Mouse (Mus musculus): ENCODE measurements around the gene Npas4. TPM values are rescaled to one million over a fixed set of nuclear protein-coding genes. Genes with fewer than 3 reads are reported as not detected.
"Not testable (repeated sequence)": the region's sequence is repeated elsewhere in the genome, so short reads cannot be mapped to it uniquely, and the experiment has no call there.

The Npas4 gene
- polyA plus RNA-seq, 1 experiment: 0.93 TPM

GRCm38 (mm10) chr19:5021416-5021815 is 31.3 kb upstream of the Npas4 start:
- no peak for DNase-seq
- Histone ChIP-seq H3K4me1 (ENCODE audit: control insufficient read depth, insufficient read depth, low read length) (0 out of 2 replicates have a peak, but pooled peaks cover 2% of the 10 kb centered on the region), H3K4me3 (replicated peaks; ENCODE audit: extremely low read depth, low read depth, low read length) (no peak overlapping the region)
- 78% methylated on average over 2 of the region's 2 CpGs for WGBS
- TF ChIP-seq POLR2A (IDR thresholded peaks at IDR 0.05; ENCODE audit: borderline replicate concordance, extremely low read depth, low read depth, low read length) (no peak), CTCF (IDR thresholded peaks at IDR 0.05; ENCODE audit: insufficient read depth, low read length) (no peak)

DNA sequence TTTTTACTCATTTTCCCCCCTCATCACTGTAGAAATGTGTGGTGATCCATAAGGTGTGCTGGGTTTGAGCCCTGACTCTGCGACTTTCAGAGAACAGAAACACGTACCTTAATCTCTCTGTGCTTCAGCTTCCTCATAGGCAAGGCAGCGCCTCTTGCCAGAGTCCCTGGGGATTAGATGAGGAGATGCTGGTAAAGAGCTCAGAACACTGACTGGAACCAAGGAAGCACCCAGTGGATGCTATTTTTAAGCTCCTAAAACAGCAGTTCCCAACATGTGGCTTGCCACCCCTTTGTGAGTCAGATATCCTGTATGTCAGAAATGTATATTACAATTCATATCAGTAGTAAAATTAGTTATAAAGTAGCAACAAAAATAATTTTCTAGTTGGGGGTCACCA is 28.1 kb upstream of the Npas4 start:
- Histone ChIP-seq H3K4me3 (replicated peaks; ENCODE audit: extremely low read depth, low read depth, low read length) (no peak overlapping the region), H3K4me1 (ENCODE audit: control insufficient read depth, insufficient read depth, low read length) (peaks cover 4% of the 10 kb centered on the region; the same call in 1 of the 2 replicates)
- TF ChIP-seq POLR2A (IDR thresholded peaks at IDR 0.05; ENCODE audit: borderline replicate concordance, extremely low read depth, low read depth, low read length): no peak
- TF ChIP-seq CTCF (IDR thresholded peaks at IDR 0.05; ENCODE audit: insufficient read depth, low read length): no peak
- 74% methylated on average over 3 of the region's 3 CpGs for WGBS
- DNase-seq: no peak

DNA sequence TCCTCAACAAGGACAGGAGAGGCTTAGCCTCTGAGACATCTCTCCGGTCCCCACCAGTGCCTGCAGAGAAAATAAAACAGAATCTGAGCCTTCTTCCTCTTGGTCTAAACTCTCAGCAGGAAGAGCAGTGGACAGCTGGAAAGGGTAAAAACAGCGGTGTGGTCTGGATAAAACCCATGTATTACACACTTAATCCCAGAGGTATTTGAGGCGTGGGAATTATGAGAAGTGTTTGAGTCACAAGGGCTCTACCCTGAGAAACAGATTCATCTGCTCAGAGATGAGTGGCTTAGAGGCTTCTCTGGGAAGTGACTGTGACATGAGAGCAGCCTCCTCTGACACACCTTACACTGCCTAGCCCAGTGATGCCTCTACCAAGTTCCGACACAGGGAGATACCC is 27.5 kb upstream of the Npas4 start:
- WGBS: 74% methylated on average over 4 of the region's 4 CpGs
- H3K4me3 ChIP-seq (replicated peaks; ENCODE audit: extremely low read depth, low read depth, low read length): no peak overlapping the region
- peaks cover 4% of the 10 kb centered on the region; the same call in 1 of the 2 replicates for H3K4me1 ChIP-seq (ENCODE audit: control insufficient read depth, insufficient read depth, low read length)
- DNase-seq: no peak
- no peak for TF ChIP-seq CTCF (IDR thresholded peaks at IDR 0.05; ENCODE audit: insufficient read depth, low read length)
- TF ChIP-seq POLR2A (IDR thresholded peaks at IDR 0.05; ENCODE audit: borderline replicate concordance, extremely low read depth, low read depth, low read length): no peak

DNA sequence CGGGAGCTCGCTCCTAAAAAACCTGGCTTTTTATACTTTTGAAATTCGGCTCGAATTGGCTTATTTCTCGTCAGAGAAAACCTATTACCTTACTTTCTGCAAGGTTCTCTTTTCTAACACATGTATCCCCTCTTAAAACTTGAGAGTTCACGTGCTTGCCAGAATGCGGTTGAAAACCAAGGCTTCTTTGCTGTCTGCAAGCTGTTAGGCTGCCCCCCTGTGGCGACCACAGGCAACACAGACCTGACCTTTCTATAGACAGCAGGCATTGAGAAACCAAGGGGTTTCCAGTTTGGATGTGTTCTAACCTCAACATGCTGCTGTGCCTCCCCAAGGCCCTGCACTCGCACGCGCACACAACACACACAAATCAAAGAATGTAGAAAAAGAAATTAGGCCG is 26.7 kb upstream of the Npas4 start:
- WGBS: 18% methylated on average over 12 of the region's 12 CpGs
- Histone ChIP-seq H3K4me3 (replicated peaks; ENCODE audit: extremely low read depth, low read depth, low read length) (no peak overlapping the region), H3K4me1 (ENCODE audit: control insufficient read depth, insufficient read depth, low read length) (peaks cover 4% of the 10 kb centered on the region; the same call in 1 of the 2 replicates)
- TF ChIP-seq CTCF (IDR thresholded peaks at IDR 0.05; ENCODE audit: insufficient read depth, low read length): peak; percentile 81
- TF ChIP-seq POLR2A (IDR thresholded peaks at IDR 0.05; ENCODE audit: borderline replicate concordance, extremely low read depth, low read depth, low read length): no peak
- DNase-seq: peak; percentile 63

GRCm38 (mm10) chr19:5016221-5016742 is 26.2 kb upstream of the Npas4 start:
- 25% methylated on average over 10 of the region's 10 CpGs for WGBS
- Histone ChIP-seq H3K4me3 (replicated peaks; ENCODE audit: extremely low read depth, low read depth, low read length) (no peak overlapping the region), H3K4me1 (ENCODE audit: control insufficient read depth, insufficient read depth, low read length) (peaks cover 4% of the 10 kb centered on the region; the same call in 1 of the 2 replicates)
- TF ChIP-seq POLR2A (IDR thresholded peaks at IDR 0.05; ENCODE audit: borderline replicate concordance, extremely low read depth, low read depth, low read length) (no peak), CTCF (IDR thresholded peaks at IDR 0.05; ENCODE audit: insufficient read depth, low read length) (no peak)
- DNase-seq: peak; percentile 42

DNA sequence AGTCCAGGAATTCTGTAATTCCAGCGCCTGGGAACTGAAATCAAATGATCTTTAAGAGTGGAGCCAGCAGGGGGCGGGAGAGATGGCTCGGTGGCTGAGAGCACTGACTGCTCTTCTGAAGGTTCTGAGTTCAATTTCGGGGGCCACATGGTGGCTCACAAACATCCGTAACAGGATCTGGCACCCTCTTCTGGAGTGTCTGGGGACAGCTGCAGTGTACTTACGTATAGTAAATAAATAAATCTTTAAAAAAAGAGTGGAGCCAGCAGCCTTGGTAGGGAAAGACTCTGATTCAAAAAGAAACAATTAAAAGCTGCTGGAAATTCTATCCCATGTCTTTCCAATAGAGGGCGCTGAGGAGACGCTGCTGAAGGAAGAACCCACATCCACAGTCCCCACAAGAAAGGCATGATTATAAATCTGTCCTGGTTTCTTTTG is 24.9 kb upstream of the Npas4 start:
- DNase-seq: peak; percentile 31
- 9% methylated on average over 8 of the region's 8 CpGs for WGBS
- H3K4me3 ChIP-seq (replicated peaks; ENCODE audit: extremely low read depth, low read depth, low read length): no peak overlapping the region

GRCm38 (mm10) chr19:5013138-5013537 is 23.0 kb upstream of the Npas4 start:
- no peak for DNase-seq
- Histone ChIP-seq H3K4me3 (replicated peaks; ENCODE audit: extremely low read depth, low read depth, low read length) (no peak overlapping the region), H3K4me1 (ENCODE audit: control insufficient read depth, insufficient read depth, low read length) (peaks cover 4% of the 10 kb centered on the region; the same call in 1 of the 2 replicates)
- no peak for TF ChIP-seq POLR2A (IDR thresholded peaks at IDR 0.05; ENCODE audit: borderline replicate concordance, extremely low read depth, low read depth, low read length)
- TF ChIP-seq CTCF (IDR thresholded peaks at IDR 0.05; ENCODE audit: insufficient read depth, low read length): no peak
- WGBS: 50% methylated on average over 8 of the region's 8 CpGs

More for the DNA sequence above, 24.9 kb upstream of the Npas4 start:
- peaks cover 4% of the 10 kb centered on the region; the same call in 1 of the 2 replicates for H3K4me1 ChIP-seq (ENCODE audit: control insufficient read depth, insufficient read depth, low read length)
- peak; percentile 40 for TF ChIP-seq CTCF (IDR thresholded peaks at IDR 0.05; ENCODE audit: insufficient read depth, low read length)
- TF ChIP-seq POLR2A (IDR thresholded peaks at IDR 0.05; ENCODE audit: borderline replicate concordance, extremely low read depth, low read depth, low read length): no peak

GRCm38 (mm10) chr19:5004925-5005324 is 14.8 kb upstream of the Npas4 start:
- WGBS: 55% methylated on average over 4 of the region's 4 CpGs
- no peak for DNase-seq
- no peak overlapping the region for H3K4me3 ChIP-seq (replicated peaks; ENCODE audit: extremely low read depth, low read depth, low read length)
- no peaks in the 10 kb centered on the region for H3K4me1 ChIP-seq (ENCODE audit: control insufficient read depth, insufficient read depth, low read length)
- no peak for TF ChIP-seq CTCF (IDR thresholded peaks at IDR 0.05; ENCODE audit: insufficient read depth, low read length)
- TF ChIP-seq POLR2A (IDR thresholded peaks at IDR 0.05; ENCODE audit: borderline replicate concordance, extremely low read depth, low read depth, low read length): no peak

DNA sequence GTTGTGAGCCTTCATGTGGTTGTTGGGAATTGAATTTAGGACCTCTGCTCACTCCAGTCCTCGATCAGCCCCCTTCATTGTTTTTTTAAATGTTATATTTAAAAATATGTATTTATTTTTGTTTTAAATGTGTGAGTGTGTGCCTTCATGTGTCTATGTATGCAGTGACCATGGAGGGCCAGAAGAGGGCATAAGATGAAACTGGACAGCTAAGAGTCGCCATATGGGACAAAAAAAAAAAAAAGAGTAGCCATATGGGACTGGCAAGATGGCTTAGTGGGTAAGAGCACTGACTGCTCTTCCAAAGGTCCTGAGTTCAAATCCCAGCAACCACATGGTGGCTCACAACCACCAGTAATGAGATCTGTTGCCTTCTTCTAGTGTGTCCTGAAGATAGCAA is 13.5 kb upstream of the Npas4 start:
- DNase-seq: not testable (repeated sequence)
- 43% methylated on average over 2 of the region's 2 CpGs for WGBS

GRCm38 (mm10) chr19:5001666-5002406 is 11.7 kb upstream of the Npas4 start:
- Histone ChIP-seq H3K4me3 (replicated peaks; ENCODE audit: extremely low read depth, low read depth, low read length) (no peak overlapping the region), H3K4me1 (ENCODE audit: control insufficient read depth, insufficient read depth, low read length) (no peaks in the 10 kb centered on the region)
- peak; percentile 65 for DNase-seq
- TF ChIP-seq CTCF (IDR thresholded peaks at IDR 0.05; ENCODE audit: insufficient read depth, low read length) (peak; percentile 87), POLR2A (IDR thresholded peaks at IDR 0.05; ENCODE audit: borderline replicate concordance, extremely low read depth, low read depth, low read length) (no peak)
- WGBS: 1% methylated on average over 39 of the region's 39 CpGs

More for the DNA sequence above, 13.5 kb upstream of the Npas4 start:
- not testable (repeated sequence) for H3K4me1 ChIP-seq (ENCODE audit: control insufficient read depth, insufficient read depth, low read length); H3K4me3 ChIP-seq (replicated peaks; ENCODE audit: extremely low read depth, low read depth, low read length)

Data from lung, adult 2 months (tissue).